22 mouse cellular contexts compared by ENCODE assay signal in genomic region chr9:120048495-120048894, GRCm38 (mm10). TPM values are rescaled to one million over a fixed set of nuclear protein-coding genes. Genes with fewer than 3 reads are reported as not detected.
"Had no signal": no experiment of that assay in that cellular context is flagged by ENCODE, and none has a peak within 500 bp of the region (broad histone marks: within the 10 kb centered on the region; RNA-seq: fewer than 3 reads in every experiment).

No protein-coding gene starts in this region.

- DNase-seq: retina, postnatal 1 day; right cerebral cortex, adult 18-20 months; right cerebral cortex, postnatal 14 days; right cerebral cortex, postnatal 25 days; right cerebral cortex, postnatal 4 days; spleen, adult 18-20 months; thymus, adult 18-20 months; thymus, adult 2 months; thymus, postnatal 14 days; thymus, postnatal 25 days; thymus, postnatal 36 days; thymus, postnatal 4 days had no signal

- H3K36me3 ChIP-seq: neural tube, embryonic 12.5 days; neural tube, embryonic 13.5 days; neural tube, embryonic 15.5 days had no signal

- H3K4me2 ChIP-seq: neural tube, embryonic 12.5 days; neural tube, embryonic 13.5 days; neural tube, embryonic 15.5 days had no signal

- H3K9ac ChIP-seq: neural tube, embryonic 12.5 days; neural tube, embryonic 13.5 days; neural tube, embryonic 15.5 days had no signal

- H3K4me3 ChIP-seq: neural tube, embryonic 12.5 days; neural tube, embryonic 13.5 days; neural tube, embryonic 15.5 days had no signal

- H3K27ac ChIP-seq: neural tube, embryonic 12.5 days; neural tube, embryonic 13.5 days; neural tube, embryonic 15.5 days had no signal

- H3K9me3 ChIP-seq: neural tube, embryonic 12.5 days; neural tube, embryonic 13.5 days; neural tube, embryonic 15.5 days had no signal

- H3K4me1 ChIP-seq: neural tube, embryonic 12.5 days; neural tube, embryonic 13.5 days; neural tube, embryonic 15.5 days had no signal

- H3K27me3 ChIP-seq: neural tube, embryonic 12.5 days; neural tube, embryonic 13.5 days; neural tube, embryonic 15.5 days had no signal

RNA-seq across cellular contexts. Expression of gene Xirp1, which starts 25.1 kb away (rescaled TPM):
- total RNA-seq: neutrophil, adult 5-6 weeks had no signal
- polyA plus RNA-seq: small intestine, adult 2 months; thymus, postnatal 0 days had no signal

RNA-seq across cellular contexts. Expression of gene Ccr8, which starts 43.4 kb away (rescaled TPM):
- total RNA-seq: neutrophil, adult 5-6 weeks had no signal
- polyA plus RNA-seq: neural tube, embryonic 11.5 days; neural tube, embryonic 12.5 days; neural tube, embryonic 13.5 days; neural tube, embryonic 14.5 days; neural tube, embryonic 15.5 days; testis, adult 2 months; urinary bladder, adult 2 months had no signal
